Mouse (Mus musculus): ENCODE results near the gene Gcn1l1. TPM values are rescaled to one million over a fixed set of nuclear protein-coding genes. Genes with fewer than 3 reads are reported as not detected.

The Gcn1l1 gene
- polyA plus RNA-seq, 1 experiment: 42.2 TPM

DNA sequence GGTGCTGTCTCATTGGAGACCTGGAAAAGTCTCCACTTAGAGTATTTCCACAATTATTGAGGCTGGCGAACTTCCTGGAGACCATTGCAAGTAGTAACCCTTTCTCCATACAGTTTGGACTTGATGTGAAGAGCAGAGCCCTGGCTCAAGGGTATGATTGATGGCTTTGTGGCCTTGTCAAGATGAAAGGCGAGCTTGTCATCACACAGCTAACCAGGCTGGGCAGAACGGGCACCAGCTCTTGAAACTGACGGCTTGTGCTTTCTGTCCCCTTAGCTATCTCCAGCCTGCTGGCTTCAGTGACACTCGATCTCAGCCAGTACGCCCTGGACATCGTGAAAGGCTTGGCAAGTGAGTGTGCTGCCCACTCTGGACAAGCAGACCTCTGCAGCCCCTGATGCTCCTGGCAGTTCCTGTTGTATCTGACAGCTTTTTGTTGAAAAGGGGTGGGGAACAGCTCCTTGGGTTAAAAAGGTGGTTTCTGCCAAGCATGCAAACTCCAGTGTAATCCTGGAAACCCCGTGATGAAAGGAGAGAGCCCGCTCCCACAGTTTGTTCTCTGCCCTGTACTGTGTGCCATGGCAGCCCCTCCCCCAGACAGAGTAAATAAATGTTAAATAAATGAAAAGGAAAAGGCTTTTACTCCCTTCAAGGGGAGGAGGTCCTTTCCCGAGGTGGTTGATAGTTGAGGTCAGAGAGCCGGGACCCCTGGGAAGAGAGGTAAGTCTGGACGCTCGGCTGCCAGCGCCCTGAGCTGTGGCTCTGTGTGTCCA lies 15.4 kb downstream of the Gcn1l1 start:
- Histone ChIP-seq H3K4me1 (ENCODE audit: control insufficient read depth, insufficient read depth, low read length) (peaks cover 4% of the 10 kb centered on the region; the same call in 1 of the 2 replicates), H3K4me3 (ENCODE audit: insufficient read depth, low read depth, low read length) (no peak overlapping the region), H3K36me3 (ENCODE audit: control insufficient read depth, insufficient read depth, low read length) (peaks cover 9% of the 10 kb centered on the region), H3K27me3 (replicated peaks; ENCODE audit: control insufficient read depth, insufficient read depth, low read length) (no peaks in the 10 kb centered on the region), H3K27ac (ENCODE audit: insufficient read depth, low read depth, low read length) (no peak overlapping the region)
- no peak for DNase-seq
- TF ChIP-seq CTCF (conservative IDR thresholded peaks at IDR 0.05; ENCODE audit: insufficient read depth, insufficient read length, low read depth, low read length) (no peak), POLR2A (IDR thresholded peaks at IDR 0.05; ENCODE audit: low read depth, low read length) (no peak)
- WGBS: 82% methylated on average over 14 of the region's 14 CpGs

DNA sequence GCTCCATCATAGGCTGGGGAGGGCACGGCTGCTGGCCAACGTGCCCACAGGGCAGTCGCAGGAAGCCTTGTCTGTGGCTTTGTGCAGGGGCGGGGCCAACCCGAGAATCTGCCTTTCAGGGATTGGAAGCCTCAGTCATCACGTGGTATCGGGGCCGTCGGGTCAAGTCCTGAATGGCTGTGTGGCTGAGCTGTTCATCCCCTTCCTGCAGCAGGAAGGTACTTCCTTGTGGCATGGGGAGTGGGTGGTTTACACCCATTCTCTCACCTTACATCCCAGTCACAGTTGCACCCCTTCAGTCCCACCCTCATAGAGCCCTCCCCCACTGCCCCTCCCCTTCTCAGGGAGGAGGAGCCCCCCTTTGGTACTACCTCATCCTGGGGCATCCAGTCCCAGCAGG lies 16.6 kb downstream of the Gcn1l1 start:
- Histone ChIP-seq H3K36me3 (ENCODE audit: control insufficient read depth, insufficient read depth, low read length) (peaks cover 9% of the 10 kb centered on the region), H3K27me3 (replicated peaks; ENCODE audit: control insufficient read depth, insufficient read depth, low read length) (no peaks in the 10 kb centered on the region), H3K4me3 (ENCODE audit: insufficient read depth, low read depth, low read length) (no peak overlapping the region), H3K27ac (ENCODE audit: insufficient read depth, low read depth, low read length) (no peak overlapping the region), H3K4me1 (ENCODE audit: control insufficient read depth, insufficient read depth, low read length) (peaks cover 7% of the 10 kb centered on the region; the same call in 1 of the 2 replicates)
- DNase-seq: no peak
- TF ChIP-seq POLR2A (IDR thresholded peaks at IDR 0.05; ENCODE audit: low read depth, low read length): no peak
- TF ChIP-seq CTCF (conservative IDR thresholded peaks at IDR 0.05; ENCODE audit: insufficient read depth, insufficient read length, low read depth, low read length): no peak
- WGBS: 90% methylated on average over 9 of the region's 9 CpGs

DNA sequence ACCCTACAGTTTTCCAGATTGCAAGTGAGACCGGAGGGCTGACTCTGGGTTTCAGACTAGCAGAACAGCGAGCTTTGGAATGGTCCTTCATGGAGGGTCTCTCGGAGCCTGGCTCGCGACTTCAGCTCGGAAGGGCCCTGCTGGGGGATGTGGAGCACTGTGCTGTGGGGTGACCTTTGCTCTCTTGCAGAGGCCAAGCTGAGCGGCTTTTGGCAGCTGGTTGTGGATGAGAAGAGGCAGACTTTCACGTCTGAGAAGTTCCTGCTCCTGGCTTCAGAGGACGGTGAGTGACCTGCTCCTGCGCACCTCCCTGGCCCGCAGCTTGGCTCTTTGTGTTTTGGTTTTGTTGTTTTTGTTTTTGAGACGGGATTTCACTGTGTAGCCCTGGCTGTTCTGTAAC lies 20.6 kb downstream of the Gcn1l1 start:
- DNase-seq: peak; percentile 86
- no peak for TF ChIP-seq POLR2A (IDR thresholded peaks at IDR 0.05; ENCODE audit: low read depth, low read length)
- TF ChIP-seq CTCF (conservative IDR thresholded peaks at IDR 0.05; ENCODE audit: insufficient read depth, insufficient read length, low read depth, low read length): no peak
- Histone ChIP-seq H3K36me3 (ENCODE audit: control insufficient read depth, insufficient read depth, low read length) (peaks cover 11% of the 10 kb centered on the region), H3K4me1 (ENCODE audit: control insufficient read depth, insufficient read depth, low read length) (peaks cover 7% of the 10 kb centered on the region; the same call in 1 of the 2 replicates), H3K4me3 (ENCODE audit: insufficient read depth, low read depth, low read length) (no peak overlapping the region), H3K27me3 (replicated peaks; ENCODE audit: control insufficient read depth, insufficient read depth, low read length) (no peaks in the 10 kb centered on the region), H3K27ac (ENCODE audit: insufficient read depth, low read depth, low read length) (0 out of 2 replicates have a peak overlapping the region, but pooled peaks have one; percentile 14)
- WGBS: 60% methylated on average over 12 of the region's 12 CpGs

DNA sequence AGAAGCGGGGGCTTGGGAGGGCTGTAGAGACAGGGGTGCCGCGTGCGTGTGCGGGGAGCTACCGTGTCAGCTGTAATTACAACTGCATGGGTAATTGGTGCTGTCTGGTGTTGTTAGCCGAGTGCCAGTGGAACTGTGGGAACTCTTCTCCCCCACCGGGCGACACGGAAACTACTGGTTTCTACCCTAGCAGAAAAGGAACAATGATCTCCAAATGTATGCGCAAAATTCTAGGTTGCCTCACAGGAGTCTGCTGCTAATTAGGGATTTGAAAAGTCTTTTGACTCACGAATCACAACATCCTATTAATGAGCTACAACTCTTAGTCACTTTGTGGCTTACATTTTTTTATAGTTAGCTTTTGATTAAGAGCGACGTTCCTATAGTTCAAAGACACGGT lies 21.1 kb downstream of the Gcn1l1 start:
- 86% methylated on average over 15 of the region's 15 CpGs for WGBS
- peaks cover 10% of the 10 kb centered on the region for H3K36me3 ChIP-seq (ENCODE audit: control insufficient read depth, insufficient read depth, low read length)

DNA sequence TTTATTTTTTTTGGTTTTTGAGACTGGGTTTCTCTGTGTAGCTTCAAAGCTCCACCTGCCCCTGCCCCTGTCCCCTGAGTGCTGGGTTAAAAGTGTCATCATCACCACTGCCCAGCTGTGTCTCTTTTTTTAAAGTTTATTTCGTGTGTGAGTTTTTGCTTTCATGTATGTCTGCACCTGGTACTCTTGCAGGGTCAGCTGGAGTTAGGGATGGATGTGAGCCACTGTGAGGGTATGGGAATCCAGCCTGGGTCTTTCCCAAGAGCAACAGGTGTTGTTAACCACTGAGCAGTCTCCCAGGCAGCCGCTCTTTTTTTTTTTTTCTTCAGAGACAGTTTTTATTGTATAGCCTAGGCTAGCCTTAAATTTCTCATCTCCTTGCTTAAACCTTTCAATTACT lies 21.7 kb downstream of the Gcn1l1 start:
- Histone ChIP-seq H3K27ac (ENCODE audit: insufficient read depth, low read depth, low read length) (no peak overlapping the region), H3K27me3 (replicated peaks; ENCODE audit: control insufficient read depth, insufficient read depth, low read length) (no peaks in the 10 kb centered on the region), H3K4me1 (ENCODE audit: control insufficient read depth, insufficient read depth, low read length) (peaks cover 7% of the 10 kb centered on the region; the same call in 1 of the 2 replicates), H3K36me3 (ENCODE audit: control insufficient read depth, insufficient read depth, low read length) (peaks cover 9% of the 10 kb centered on the region), H3K4me3 (ENCODE audit: insufficient read depth, low read depth, low read length) (no peak overlapping the region)
- no peak for DNase-seq
- TF ChIP-seq POLR2A (IDR thresholded peaks at IDR 0.05; ENCODE audit: low read depth, low read length): no peak
- TF ChIP-seq CTCF (conservative IDR thresholded peaks at IDR 0.05; ENCODE audit: insufficient read depth, insufficient read length, low read depth, low read length): no peak
- 94% methylated on average over 2 of the region's 2 CpGs for WGBS

More for the DNA sequence above, 21.1 kb downstream of the Gcn1l1 start:
- Histone ChIP-seq H3K27me3 (replicated peaks; ENCODE audit: control insufficient read depth, insufficient read depth, low read length) (no peaks in the 10 kb centered on the region), H3K4me3 (ENCODE audit: insufficient read depth, low read depth, low read length) (no peak overlapping the region), H3K4me1 (ENCODE audit: control insufficient read depth, insufficient read depth, low read length) (peaks cover 7% of the 10 kb centered on the region; the same call in 1 of the 2 replicates), H3K27ac (ENCODE audit: insufficient read depth, low read depth, low read length) (0 out of 2 replicates have a peak overlapping the region, but pooled peaks have one; percentile 14)
- TF ChIP-seq POLR2A (IDR thresholded peaks at IDR 0.05; ENCODE audit: low read depth, low read length) (no peak), CTCF (conservative IDR thresholded peaks at IDR 0.05; ENCODE audit: insufficient read depth, insufficient read length, low read depth, low read length) (no peak)
- DNase-seq: no peak

DNA sequence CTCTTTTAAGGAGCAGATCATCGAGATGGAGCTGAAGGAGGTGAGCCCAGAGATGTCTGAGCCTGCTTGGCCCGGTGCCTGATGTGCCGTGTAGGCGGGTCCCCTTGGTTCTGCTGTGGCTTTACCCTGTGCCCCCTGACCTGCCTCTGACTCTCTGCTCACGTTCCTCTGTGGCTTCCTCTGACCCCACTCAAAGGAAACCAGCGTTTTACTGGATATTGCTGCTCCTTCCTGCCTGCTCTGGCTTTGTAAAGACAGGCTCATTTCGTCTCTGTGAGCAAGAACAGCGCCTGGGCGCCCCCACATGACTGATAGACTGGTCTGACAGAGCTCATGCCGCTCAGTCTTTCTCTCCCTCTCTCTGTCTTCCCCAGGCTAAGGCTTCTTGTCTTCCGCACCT lies 26.0 kb downstream of the Gcn1l1 start:
- Histone ChIP-seq H3K4me3 (ENCODE audit: insufficient read depth, low read depth, low read length) (no peak overlapping the region), H3K27ac (ENCODE audit: insufficient read depth, low read depth, low read length) (no peak overlapping the region), H3K27me3 (replicated peaks; ENCODE audit: control insufficient read depth, insufficient read depth, low read length) (no peaks in the 10 kb centered on the region), H3K4me1 (ENCODE audit: control insufficient read depth, insufficient read depth, low read length) (peaks cover under 1% of the 10 kb centered on the region; the same call in 1 of the 2 replicates), H3K36me3 (ENCODE audit: control insufficient read depth, insufficient read depth, low read length) (peaks cover 9% of the 10 kb centered on the region)
- peak; percentile 28 for DNase-seq
- no peak for TF ChIP-seq POLR2A (IDR thresholded peaks at IDR 0.05; ENCODE audit: low read depth, low read length)
- 0 out of 2 replicates have a peak, but pooled peaks have one; percentile 9 for TF ChIP-seq CTCF (conservative IDR thresholded peaks at IDR 0.05; ENCODE audit: insufficient read depth, insufficient read length, low read depth, low read length)
- WGBS: 68% methylated on average over 11 of the region's 11 CpGs

DNA sequence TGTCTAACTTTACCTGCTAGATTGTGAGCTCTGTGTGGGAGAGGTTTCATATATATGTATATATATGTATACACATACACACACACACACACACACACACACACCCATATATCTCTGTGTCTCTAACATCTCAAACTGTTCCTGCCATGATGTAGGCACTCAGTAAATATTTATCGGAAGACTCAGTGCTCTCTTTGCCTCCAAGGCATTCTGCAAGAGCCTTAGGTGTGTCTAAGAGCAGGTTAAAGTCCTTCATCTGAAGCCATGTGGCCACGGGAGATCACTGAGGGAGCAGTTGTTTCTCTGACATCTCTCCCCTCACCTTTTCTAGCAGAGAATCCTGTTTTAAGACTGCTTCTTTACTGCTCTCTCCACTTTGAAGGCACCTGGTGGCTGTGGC lies 26.5 kb downstream of the Gcn1l1 start:
- 61% methylated on average over 2 of the region's 2 CpGs for WGBS
- TF ChIP-seq CTCF (conservative IDR thresholded peaks at IDR 0.05; ENCODE audit: insufficient read depth, insufficient read length, low read depth, low read length) (no peak), POLR2A (IDR thresholded peaks at IDR 0.05; ENCODE audit: low read depth, low read length) (no peak)

More for the DNA sequence above, 26.5 kb downstream of the Gcn1l1 start:
- H3K36me3 ChIP-seq (ENCODE audit: control insufficient read depth, insufficient read depth, low read length): peaks cover 9% of the 10 kb centered on the region
- H3K4me3 ChIP-seq (ENCODE audit: insufficient read depth, low read depth, low read length): no peak overlapping the region
- H3K27ac ChIP-seq (ENCODE audit: insufficient read depth, low read depth, low read length): no peak overlapping the region
- H3K4me1 ChIP-seq (ENCODE audit: control insufficient read depth, insufficient read depth, low read length): no peaks in the 10 kb centered on the region
- no peak for DNase-seq
- H3K27me3 ChIP-seq (replicated peaks; ENCODE audit: control insufficient read depth, insufficient read depth, low read length): no peaks in the 10 kb centered on the region
